16 mouse cellular contexts compared by ENCODE assay signal in genomic region chr12:32307280-32308006, GRCm38 (mm10).
DNase-seq lines count a peak whose midpoint lies in the region; ATAC-seq and TF ChIP-seq lines count a peak whose summit lies in the region.
"Had no signal": no experiment of that assay in that cellular context is flagged by ENCODE, and none has a peak within 500 bp of the region (broad histone marks: within the 10 kb centered on the region; RNA-seq: fewer than 3 reads in every experiment).

No protein-coding gene starts in this region.

- H3K27ac ChIP-seq in liver, adult 2 months (replicated peaks; ENCODE audit: insufficient read depth, low read depth, low read length), result no peak overlapping the region
- H3K27ac ChIP-seq in spleen, adult 2 months (ENCODE audit: insufficient read depth, low read length), result peak overlapping the region; percentile 33; the same call in 1 of the 2 replicates
- H3K27ac ChIP-seq: forebrain, embryonic 13.5 days; heart, adult 2 months; hindbrain, embryonic 14.5 days; limb, embryonic 10.5 days; neural tube, embryonic 12.5 days had no signal

- H3K27me3 ChIP-seq in liver, adult 2 months (ENCODE audit: control insufficient read depth, insufficient read depth, low read length), result no peaks in the 10 kb centered on the region
- H3K27me3 ChIP-seq in spleen, adult 2 months (ENCODE audit: control insufficient read depth, insufficient read depth, low read length), result no peaks in the 10 kb centered on the region
- H3K27me3 ChIP-seq: forebrain, embryonic 13.5 days; megakaryocyte, embryonic 14.5 days; neural tube, embryonic 12.5 days had no signal

- DNase-seq in embryo, embryonic 10.5 days (ENCODE audit: low spot score), result peak; percentile 1
- no peak for DNase-seq in embryo, embryonic 10 days (ENCODE audit: low spot score)
- peak; percentile 88 for DNase-seq in c-Kit-negative CD71-positive TER-119-positive erythroid progenitor cells, embryonic 14.5 days (ENCODE audit: low read depth, low spot score)
- DNase-seq in liver, adult 2 months (ENCODE audit: extremely low read depth, low read depth, low spot score), result peak; percentile 70
- DNase-seq in spleen, adult 2 months (ENCODE audit: low read depth in 1 of 2, low spot score in 2 of 2), result no peak
- DNase-seq in kidney, adult 9 months, result no peak
- no peak for DNase-seq in Muller cell, postnatal 12 days (ENCODE audit: inconsistent ontology term)
- DNase-seq: heart, adult 2 months; kidney, postnatal 14 days; thymus, postnatal 25 days had no signal

- ATAC-seq in frontal cortex, adult (ENCODE audit: low TSS enrichment), result no peak
- ATAC-seq: forebrain, embryonic 13.5 days had no signal

- 0 out of 2 replicates have a peak, but pooled peaks cover 6% of the 10 kb centered on the region for H3K4me1 ChIP-seq in liver, adult 2 months (ENCODE audit: control insufficient read depth, insufficient read depth, low read length)
- peaks cover 16% of the 10 kb centered on the region; the same call in 1 of the 2 replicates for H3K4me1 ChIP-seq in spleen, adult 2 months (ENCODE audit: control insufficient read depth, insufficient read depth, insufficient read length)
- H3K4me1 ChIP-seq: forebrain, embryonic 13.5 days; limb, embryonic 10.5 days; neural tube, embryonic 12.5 days had no signal

- TF ChIP-seq POLR2A in liver, adult 2 months (IDR thresholded peaks at IDR 0.05; ENCODE audit: extremely low read depth, insufficient read depth, low read length), result no peak
- TF ChIP-seq POLR2A in spleen, adult 2 months (IDR thresholded peaks at IDR 0.05; ENCODE audit: low read depth, low read length), result no peak

- no peaks in the 10 kb centered on the region for H3K36me3 ChIP-seq in liver, adult 2 months (ENCODE audit: control insufficient read depth, insufficient read depth, low read length)
- H3K36me3 ChIP-seq in spleen, adult 2 months (ENCODE audit: control insufficient read depth, insufficient read depth, low read length), result no peaks in the 10 kb centered on the region
- H3K36me3 ChIP-seq: limb, embryonic 10.5 days; neural tube, embryonic 12.5 days had no signal

- TF ChIP-seq CTCF in liver, adult 2 months (IDR thresholded peaks at IDR 0.05; ENCODE audit: low read depth, low read length), result no peak
- no peak for TF ChIP-seq CTCF in spleen, adult 2 months (IDR thresholded peaks at IDR 0.05; ENCODE audit: extremely low read depth, insufficient read depth, insufficient read length, insufficient replicate concordance)

- no peaks in the 10 kb centered on the region for H3K79me2 ChIP-seq in liver, adult 2 months (ENCODE audit: control insufficient read depth, insufficient read depth, low read length)

- 66% methylated on average over 9 of the region's 9 CpGs for WGBS in liver, adult 2 months
- 47% methylated on average over 9 of the region's 9 CpGs for WGBS in spleen, adult 2 months

- no peak overlapping the region for H3K9ac ChIP-seq in liver, adult 2 months (ENCODE audit: low read depth, low read length)
- H3K9ac ChIP-seq: forebrain, embryonic 13.5 days; hindbrain, embryonic 14.5 days; neural tube, embryonic 12.5 days had no signal

- no peak overlapping the region for H3K4me3 ChIP-seq in liver, adult 2 months (ENCODE audit: insufficient read depth, low read depth, low read length)
- H3K4me3 ChIP-seq in spleen, adult 2 months (ENCODE audit: extremely low read depth, insufficient read depth, insufficient read length), result no peak overlapping the region
- H3K4me3 ChIP-seq: forebrain, embryonic 13.5 days; heart, adult 2 months; limb, embryonic 10.5 days; megakaryocyte, embryonic 14.5 days; neural tube, embryonic 12.5 days had no signal

Comparison
In these comparisons a context has a peak if more than half of its experiments do, and no peak if none do; other contexts are left out.
1. DNase-seq: peak in embryo, embryonic 10.5 days (single experiment), c-Kit-negative CD71-positive TER-119-positive erythroid progenitor cells, embryonic 14.5 days (single experiment) and liver, adult 2 months (single experiment); none in embryo, embryonic 10 days (single experiment), spleen, adult 2 months (0 of 2), kidney, adult 9 months (single experiment) and Muller cell, postnatal 12 days (single experiment).